Mouse (Mus musculus) forebrain, embryonic 11.5 days (tissue): ENCODE results near the gene Klhl10. TPM values are rescaled to one million over a fixed set of nuclear protein-coding genes. Genes with fewer than 3 reads are reported as not detected.

Experiments used
- ATAC-seq: fragments of 200-750 bp; cut with Nextera tagmentation; replicated peaks from 2 replicates; pipeline ENCODE4 v1.8.0; 2017; ENCODE audit warnings: moderate TSS enrichment; ENCODE audit not compliant: low FRiP score
- DNase-seq: peaks from one replicate; pipeline ENCODE4 v3.0.0-alpha.2; 2017; ENCODE audit warnings: low spot score
- H3K27ac ChIP-seq: fragments of 300-500 bp; sonication (generic); 2 replicates; pipeline ENCODE4 v1.5.1; 2014; ENCODE audit warnings: low read depth, low read length
- H3K27me3 ChIP-seq: fragments of 300-500 bp; sonication (generic); 2 replicates; pipeline ENCODE4 v1.6.1; 2014; ENCODE audit warnings: mild to moderate bottlenecking, low read length, mixed read lengths; ENCODE audit not compliant: control insufficient read depth, insufficient read depth
- H3K36me3 ChIP-seq: fragments of 300-500 bp; sonication (generic); 2 replicates; pipeline ENCODE4 v1.6.1; 2014; ENCODE audit warnings: mild to moderate bottlenecking, low read length, moderate library complexity, mixed read lengths; ENCODE audit not compliant: control insufficient read depth, insufficient read depth
- H3K4me1 ChIP-seq: fragments of 300-500 bp; sonication (generic); replicated peaks from 2 replicates; pipeline ENCODE4 v1.6.1; 2014; ENCODE audit warnings: low read length, mixed read lengths; ENCODE audit not compliant: control insufficient read depth, insufficient read depth
- H3K4me2 ChIP-seq: fragments of 300-500 bp; sonication (generic); 2 replicates; pipeline ENCODE4 v1.6.1; 2014; ENCODE audit warnings: low read depth, mild to moderate bottlenecking, low read length, moderate library complexity, mixed read lengths; ENCODE audit not compliant: severe bottlenecking
- H3K4me3 ChIP-seq: fragments of 300-500 bp; sonication (generic); 2 replicates; pipeline ENCODE4 v1.5.1; 2014; ENCODE audit warnings: low read depth, low read length
- H3K9ac ChIP-seq: fragments of 300-500 bp; sonication (generic); 2 replicates; pipeline ENCODE4 v1.6.1; 2014; ENCODE audit warnings: low read length
- H3K9me3 ChIP-seq: fragments of 300-500 bp; sonication (generic); 2 replicates; pipeline ENCODE4 v1.6.1; 2016; ENCODE audit warnings: low read length, mixed read lengths; ENCODE audit not compliant: control insufficient read depth
- WGBS: fragments of 180-500 bp; shearing (Covaris S2); extraction: QIAGEN DNeasy Blood & Tissue Kit; methylation state at CpG from one replicate; pipeline ENCODE4 v1.1.7; 2014; 5-methylcytosine and 5-hydroxymethylcytosine counted together
- polyA plus RNA-seq: library from polyadenylated mRNA; unstranded; fragments of >200 nt; fragmentation: Nextera tagmentation; extraction: Ambion mirVana; gene quantifications from 2 replicates; pipeline ENCODE4 v1.2.1, GENCODE M21; 2014

Klhl10 gene
- polyA plus RNA-seq: 0.41 and 0.85 TPM in 2 replicates

- no peaks in the 10 kb centered on the region for H3K27me3 ChIP-seq
- DNase-seq (no peak), ATAC-seq (no peak)
- H3K4me1 ChIP-seq: peaks cover 5% of the 10 kb centered on the region; the same call in 1 of the 2 replicates
- H3K9me3 ChIP-seq: no peaks in the 10 kb centered on the region
- H3K36me3 ChIP-seq: peaks cover 4% of the 10 kb centered on the region; the same call in 1 of the 2 replicates
- 84% methylated on average over 8 of the region's 8 CpGs for WGBS
- H3K27ac ChIP-seq: no peak within 1 kb of the TSS
- H3K4me2 ChIP-seq: peak within 1 kb of the TSS; percentile 91
- H3K4me3 ChIP-seq: peak within 1 kb of the TSS; percentile 78
- H3K9ac ChIP-seq: peak within 1 kb of the TSS; percentile 97
Observed at GRCm38 (mm10) chr11:100441797-100442196, at the start of gene Klhl10, which contains the start of gene Nt5c3b. TSS of gene Klhl10 (plus strand) at chr11:100441917. TSS of gene Nt5c3b (minus strand) at chr11:100441808.

- Histone ChIP-seq H3K4me3 (no peak overlapping the region), H3K9ac (no peak overlapping the region), H3K9me3 (no peaks in the 10 kb centered on the region), H3K4me2 (no peak overlapping the region), H3K27me3 (peaks cover 19% of the 10 kb centered on the region), H3K4me1 (peaks cover 3% of the 10 kb centered on the region; the same call in 1 of the 2 replicates), H3K36me3 (no peaks in the 10 kb centered on the region), H3K27ac (no peak overlapping the region)
- DNase-seq (no peak), ATAC-seq (no peak)
- WGBS: 96% methylated on average over 5 of the region's 5 CpGs
Observed at GRCm38 (mm10) chr11:100392958-100393357, 48.8 kb upstream of the Klhl10 start.

GRCm38 (mm10) chr11:100393733-100394132, 48.0 kb upstream of the Klhl10 start:
- Histone ChIP-seq H3K4me1 (peaks cover 3% of the 10 kb centered on the region; the same call in 1 of the 2 replicates), H3K4me3 (no peak overlapping the region)
- no peak for ATAC-seq

GRCm38 (mm10) chr11:100394353-100395074, 47.2 kb upstream of the Klhl10 start:
- WGBS: 76% methylated on average over 5 of the region's 5 CpGs
- Histone ChIP-seq H3K4me3 (no peak overlapping the region), H3K36me3 (no peaks in the 10 kb centered on the region), H3K4me1 (peaks cover 3% of the 10 kb centered on the region; the same call in 1 of the 2 replicates), H3K27me3 (peaks cover 19% of the 10 kb centered on the region), H3K9ac (no peak overlapping the region), H3K9me3 (no peaks in the 10 kb centered on the region), H3K4me2 (no peak overlapping the region), H3K27ac (no peak overlapping the region)
- no peak for DNase-seq
- ATAC-seq: no peak

More at GRCm38 (mm10) chr11:100393733-100394132, 48.0 kb upstream of the Klhl10 start:
- no peaks in the 10 kb centered on the region for H3K36me3 ChIP-seq
- H3K9me3 ChIP-seq: no peaks in the 10 kb centered on the region
- H3K27ac ChIP-seq: no peak overlapping the region
- no peak for DNase-seq
- no peak overlapping the region for H3K4me2 ChIP-seq
- no peak overlapping the region for H3K9ac ChIP-seq
- WGBS: 82% methylated on average over 7 of the region's 7 CpGs
- peaks cover 19% of the 10 kb centered on the region for H3K27me3 ChIP-seq

GRCm38 (mm10) chr11:100395200-100395599, 46.5 kb upstream of the Klhl10 start:
- Histone ChIP-seq H3K4me1 (peaks cover 3% of the 10 kb centered on the region; the same call in 1 of the 2 replicates), H3K9me3 (no peaks in the 10 kb centered on the region), H3K4me3 (no peak overlapping the region), H3K27ac (no peak overlapping the region), H3K4me2 (no peak overlapping the region; the same call in 1 of the 2 replicates), H3K27me3 (peaks cover 19% of the 10 kb centered on the region), H3K9ac (no peak overlapping the region), H3K36me3 (no peaks in the 10 kb centered on the region)
- DNase-seq: no peak
- WGBS: 38% methylated on average over 11 of the region's 11 CpGs
- ATAC-seq: no peak

GRCm38 (mm10) chr11:100395861-100396631, 45.7 kb upstream of the Klhl10 start:
- Histone ChIP-seq H3K4me2 (peak overlapping the region; percentile 70), H3K27ac (no peak overlapping the region), H3K36me3 (no peaks in the 10 kb centered on the region), H3K4me1 (peaks cover 3% of the 10 kb centered on the region; the same call in 1 of the 2 replicates), H3K9ac (no peak overlapping the region), H3K27me3 (peaks cover 19% of the 10 kb centered on the region), H3K9me3 (no peaks in the 10 kb centered on the region), H3K4me3 (peak overlapping the region; percentile 55; the same call in 1 of the 2 replicates)
- DNase-seq (peak; percentile 64), ATAC-seq (no peak)
- 29% methylated on average over 17 of the region's 17 CpGs for WGBS

GRCm38 (mm10) chr11:100396886-100397599, 44.7 kb upstream of the Klhl10 start:
- Histone ChIP-seq H3K4me3 (peak overlapping the region; percentile 55), H3K9me3 (no peaks in the 10 kb centered on the region), H3K4me1 (peaks cover 3% of the 10 kb centered on the region; the same call in 1 of the 2 replicates), H3K27ac (no peak overlapping the region; the same call in 1 of the 2 replicates), H3K4me2 (peak overlapping the region; percentile 70), H3K36me3 (no peaks in the 10 kb centered on the region), H3K9ac (peak overlapping the region; percentile 66), H3K27me3 (peaks cover 19% of the 10 kb centered on the region)
- DNase-seq: no peak
- 3% methylated on average over 42 of the region's 42 CpGs for WGBS
- ATAC-seq: no peak; the same call in 1 of the 2 replicates
